In genomic region chr11:80485622-80486206, GRCm38 (mm10) we compare ENCODE assay signal across 10 mouse cellular contexts. TPM values are rescaled to one million over a fixed set of nuclear protein-coding genes. Genes with fewer than 3 reads are reported as not detected.
A peak's percentile ranks its signal among the peaks of the same experiment; 100 is the strongest.
DNase-seq lines count a peak whose midpoint lies in the region; ATAC-seq lines count a peak whose summit lies in the region.
"Had no signal": no experiment of that assay in that cellular context is flagged by ENCODE, and none has a peak within 500 bp of the region (broad histone marks: within the 10 kb centered on the region; RNA-seq: fewer than 3 reads in every experiment).

No protein-coding gene starts in this region.

- H3K9me3 ChIP-seq in hindbrain, embryonic 15.5 days: no peaks in the 10 kb centered on the region
- no peaks in the 10 kb centered on the region for H3K9me3 ChIP-seq in hindbrain, embryonic 14.5 days (ENCODE audit: control insufficient read depth, low read length)

- H3K9ac ChIP-seq in hindbrain, embryonic 15.5 days: 0 out of 2 replicates have a peak overlapping the region, but pooled peaks have one; percentile 17
- H3K9ac ChIP-seq in hindbrain, embryonic 14.5 days: no peak overlapping the region
- H3K9ac ChIP-seq: liver, embryonic 14.5 days had no signal

- WGBS in hindbrain, embryonic 15.5 days: 79% methylated on average over 10 of the region's 10 CpGs
- 72% methylated on average over 10 of the region's 10 CpGs for WGBS in hindbrain, embryonic 14.5 days

- no peaks in the 10 kb centered on the region for H3K27me3 ChIP-seq in hindbrain, embryonic 15.5 days
- no peaks in the 10 kb centered on the region for H3K27me3 ChIP-seq in hindbrain, embryonic 14.5 days (ENCODE audit: control insufficient read depth, insufficient read depth, low read length)

- H3K4me1 ChIP-seq in hindbrain, embryonic 15.5 days (replicated peaks): peaks cover 85% of the 10 kb centered on the region
- peaks cover 72% of the 10 kb centered on the region for H3K4me1 ChIP-seq in hindbrain, embryonic 14.5 days (replicated peaks; ENCODE audit: control insufficient read depth, insufficient read depth, low read length)

- no peaks in the 10 kb centered on the region for H3K36me3 ChIP-seq in hindbrain, embryonic 15.5 days
- peaks cover 15% of the 10 kb centered on the region for H3K36me3 ChIP-seq in hindbrain, embryonic 14.5 days (replicated peaks; ENCODE audit: control insufficient read depth, insufficient read depth)

- ATAC-seq in hindbrain, embryonic 15.5 days (ENCODE audit: low FRiP score, low read depth): no peak
- no peak for ATAC-seq in hindbrain, embryonic 14.5 days (ENCODE audit: low FRiP score)

- no peak overlapping the region for H3K4me2 ChIP-seq in hindbrain, embryonic 15.5 days
- no peak overlapping the region for H3K4me2 ChIP-seq in hindbrain, embryonic 14.5 days (replicated peaks)

- no peak for DNase-seq in hindbrain, embryonic 14.5 days (ENCODE audit: low spot score)
- peak; percentile 42 for DNase-seq in right cerebral cortex, postnatal 25 days
- DNase-seq in right cerebral cortex, postnatal 36 days (ENCODE audit: low spot score in 2 of 2): no peak
- DNase-seq in cerebellum, postnatal 14 days: peak; percentile 41 to 61
- DNase-seq in spleen, postnatal 36 days (ENCODE audit: low spot score in 2 of 2): no peak
- no peak for DNase-seq in adrenal gland, adult 8-10 months
- DNase-seq: heart, postnatal 14 days; kidney, adult 2 months had no signal

- H3K27ac ChIP-seq in hindbrain, embryonic 15.5 days (replicated peaks): peak overlapping the region; percentile 49; the same call in 1 of the 2 replicates
- no peak overlapping the region for H3K27ac ChIP-seq in hindbrain, embryonic 14.5 days
- H3K27ac ChIP-seq: liver, embryonic 14.5 days had no signal

- no peak overlapping the region for H3K4me3 ChIP-seq in hindbrain, embryonic 15.5 days
- no peak overlapping the region for H3K4me3 ChIP-seq in hindbrain, embryonic 14.5 days (replicated peaks; ENCODE audit: low read length)

RNA-seq across cellular contexts. Expression of gene Cdk5r1, which starts 8.9 kb away (rescaled TPM):
- 81.6 and 90.9 TPM in 2 replicates for polyA plus RNA-seq in hindbrain, embryonic 15.5 days (2015; fragmentation: Nextera tagmentation; extraction: Ambion mirVana)
- 90.1 and 92.7 TPM in 2 replicates for polyA plus RNA-seq in hindbrain, embryonic 14.5 days (2014; fragmentation: Nextera tagmentation; extraction: Ambion mirVana)
- 1 to 10 TPM; 2.4 to 3.9 (median 3.4) TPM for total RNA-seq in adrenal gland, adult 8-10 months (2022)

RNA-seq across cellular contexts. Expression of gene Psmd11, which starts 57.3 kb away (rescaled TPM):
- polyA plus RNA-seq in hindbrain, embryonic 15.5 days (2015; fragmentation: Nextera tagmentation; extraction: Ambion mirVana): 264 and 269 TPM in 2 replicates
- polyA plus RNA-seq in hindbrain, embryonic 14.5 days (2014; fragmentation: Nextera tagmentation; extraction: Ambion mirVana): 256 and 266 TPM in 2 replicates
- total RNA-seq in adrenal gland, adult 8-10 months (2022): 100 to 1,000 TPM; 121 to 161 (median 141) TPM

Comparison
In these comparisons a context has a peak if more than half of its experiments do, and no peak if none do; other contexts are left out.
1. DNase-seq: peak in right cerebral cortex, postnatal 25 days (single experiment) and cerebellum, postnatal 14 days (2 of 2); none in hindbrain, embryonic 14.5 days (single experiment), right cerebral cortex, postnatal 36 days (0 of 2), spleen, postnatal 36 days (0 of 2) and adrenal gland, adult 8-10 months (single experiment).